Mouse (Mus musculus): ENCODE results near the gene Bean1. TPM values are rescaled to one million over a fixed set of nuclear protein-coding genes. Genes with fewer than 3 reads are reported as not detected.
"Not testable (repeated sequence)": the region's sequence is repeated elsewhere in the genome, so short reads cannot be mapped to it uniquely, and the experiment has no call there.

The Bean1 gene
- polyA plus RNA-seq, 1 experiment from 2014 or later = 0.47 TPM

DNA sequence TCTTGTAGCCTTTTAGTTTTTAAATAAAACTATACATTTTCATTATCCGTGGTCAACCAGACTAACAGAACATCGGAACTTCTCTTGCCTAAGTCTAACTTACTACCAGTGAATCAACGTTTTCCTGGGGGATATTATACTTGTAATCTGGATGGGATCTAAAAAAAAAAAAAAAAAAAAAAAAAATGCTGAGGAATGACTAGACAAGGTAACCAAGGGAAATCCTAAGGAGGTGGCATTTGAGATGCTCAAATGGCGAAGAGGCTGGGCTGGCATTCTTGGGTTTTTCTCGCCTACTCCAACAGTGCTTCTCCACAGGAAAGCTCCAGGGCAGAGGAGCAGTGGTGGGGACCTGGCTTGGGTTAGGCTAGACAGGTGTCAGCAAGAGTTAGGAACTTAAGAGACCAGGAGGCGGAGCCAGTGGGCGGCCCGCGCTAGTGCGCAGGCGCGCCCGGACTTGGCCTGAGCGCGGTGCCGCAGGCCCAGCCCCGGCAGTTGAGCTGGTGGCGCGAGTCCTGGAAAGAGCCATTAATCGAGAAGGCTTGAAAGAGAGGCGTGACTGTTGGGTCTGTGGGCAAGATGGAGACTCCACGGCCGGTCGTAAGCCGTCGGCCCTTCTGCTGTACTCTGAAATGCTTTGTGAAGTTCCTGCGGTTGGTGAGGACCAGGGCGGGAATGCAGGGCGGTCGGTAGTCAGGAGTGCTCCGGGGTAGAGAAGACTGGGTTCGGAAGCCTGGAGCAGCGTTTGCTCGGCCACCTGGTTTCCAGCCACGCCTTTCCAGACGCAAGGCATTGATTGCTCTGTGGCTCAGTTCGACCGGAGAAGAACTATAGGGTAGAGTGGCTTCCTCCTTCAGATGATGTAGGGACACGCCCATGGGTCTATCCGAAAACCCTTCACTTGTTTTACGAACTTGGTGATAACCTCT, 80.5 kb downstream of the Bean1 start, which contains the start of gene Cklf:
TSS of gene Cklf (plus strand) at position 423 of the 929 bp plus-strand sequence.
- TF ChIP-seq EP300 (IDR thresholded peaks at IDR 0.05) (no peak), CTCF (IDR thresholded peaks at IDR 0.05) (peak; percentile 50)
- Histone ChIP-seq H3K4me3 (ENCODE audit: low read depth, low read length) (peak within 1 kb of the TSS; percentile 64), H3K27ac (ENCODE audit: low read length) (peak within 1 kb of the TSS; percentile 51), H3K27me3 (replicated peaks; ENCODE audit: insufficient read depth, low read length) (no peaks in the 10 kb centered on the region), H3K9ac (replicated peaks; ENCODE audit: low read depth) (peak within 1 kb of the TSS; percentile 48), H3K4me2 (replicated peaks; ENCODE audit: low read depth, low read length) (peak within 1 kb of the TSS; percentile 87), H3K9me3 (ENCODE audit: low read length) (no peaks in the 10 kb centered on the region), H3K36me3 (ENCODE audit: insufficient read depth, low read length) (no peaks in the 10 kb centered on the region), H3K4me1 (ENCODE audit: insufficient read depth, low read depth, low read length) (peaks cover 4% of the 10 kb centered on the region; the same call in 1 of the 2 replicates)
- WGBS = 3% methylated on average over 41 of the region's 41 CpGs
- DNase-seq (ENCODE audit: low spot score) (peak; percentile 95), ATAC-seq (peak; percentile 81)

DNA sequence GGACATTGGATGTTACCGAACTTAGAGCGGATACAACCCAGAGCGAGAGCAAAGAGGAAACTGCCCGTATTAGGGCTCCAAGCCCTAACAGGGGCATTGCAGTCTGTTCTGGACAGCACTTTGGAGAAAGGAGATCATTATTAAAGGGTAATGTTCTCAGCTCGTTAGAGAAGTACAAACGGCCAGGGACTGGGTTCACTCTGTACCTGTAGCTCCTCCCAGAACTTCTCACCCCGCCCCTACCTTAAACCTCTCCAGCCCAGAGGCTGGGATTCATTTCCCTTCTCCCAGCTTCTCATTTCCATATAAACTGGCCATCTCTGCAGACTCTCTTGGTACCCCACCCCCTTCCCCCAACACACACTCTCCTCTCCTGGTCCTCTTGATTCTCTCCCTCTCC, 81.2 kb downstream of the Bean1 start:
- no peak overlapping the region for H3K27ac ChIP-seq (ENCODE audit: low read length)
- no peaks in the 10 kb centered on the region for H3K9me3 ChIP-seq (ENCODE audit: low read length)
- H3K4me1 ChIP-seq (ENCODE audit: insufficient read depth, low read depth, low read length) = peaks cover 4% of the 10 kb centered on the region; the same call in 1 of the 2 replicates
- H3K27me3 ChIP-seq (replicated peaks; ENCODE audit: insufficient read depth, low read length) = no peaks in the 10 kb centered on the region
- TF ChIP-seq EP300 (IDR thresholded peaks at IDR 0.05) = no peak
- no peak for TF ChIP-seq CTCF (IDR thresholded peaks at IDR 0.05)
- peak overlapping the region; percentile 48; the same call in 1 of the 2 replicates for H3K9ac ChIP-seq (replicated peaks; ENCODE audit: low read depth)
- H3K4me3 ChIP-seq (ENCODE audit: low read depth, low read length) = peak overlapping the region; percentile 64
- peak overlapping the region; percentile 87 for H3K4me2 ChIP-seq (replicated peaks; ENCODE audit: low read depth, low read length)
- peak; percentile 54 for DNase-seq (ENCODE audit: low spot score)
- no peak for ATAC-seq
- no peaks in the 10 kb centered on the region for H3K36me3 ChIP-seq (ENCODE audit: insufficient read depth, low read length)
- WGBS = under 1% methylated on average over 7 of the region's 7 CpGs

DNA sequence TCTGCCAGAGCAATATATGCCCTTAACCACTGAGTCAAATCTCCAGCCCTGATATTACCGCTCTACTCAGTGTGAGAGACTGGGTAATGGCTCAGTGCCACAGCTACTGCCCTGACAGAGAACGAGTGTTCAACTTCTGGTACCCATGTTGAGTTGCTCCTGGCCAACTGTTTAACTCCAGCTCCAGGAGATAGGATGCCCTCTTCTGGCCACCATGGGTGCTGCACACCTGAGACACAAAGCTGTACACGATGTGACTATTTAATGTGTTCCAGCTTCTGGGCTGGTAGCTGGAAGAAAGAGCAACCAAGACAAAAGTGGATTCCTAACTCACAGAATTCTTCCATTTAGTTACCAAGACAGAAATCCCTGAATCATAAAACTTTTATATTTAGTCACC, 82.8 kb downstream of the Bean1 start:
- Histone ChIP-seq H3K4me2 (replicated peaks; ENCODE audit: low read depth, low read length) (no peak overlapping the region), H3K9me3 (ENCODE audit: low read length) (no peaks in the 10 kb centered on the region), H3K27ac (ENCODE audit: low read length) (no peak overlapping the region), H3K9ac (replicated peaks; ENCODE audit: low read depth) (no peak overlapping the region), H3K4me1 (ENCODE audit: insufficient read depth, low read depth, low read length) (peaks cover 4% of the 10 kb centered on the region; the same call in 1 of the 2 replicates), H3K4me3 (ENCODE audit: low read depth, low read length) (no peak overlapping the region), H3K27me3 (replicated peaks; ENCODE audit: insufficient read depth, low read length) (no peaks in the 10 kb centered on the region), H3K36me3 (ENCODE audit: insufficient read depth, low read length) (peaks cover 3% of the 10 kb centered on the region; the same call in 1 of the 2 replicates)
- no peak for DNase-seq (ENCODE audit: low spot score)
- no peak for ATAC-seq
- TF ChIP-seq EP300 (IDR thresholded peaks at IDR 0.05) (no peak), CTCF (IDR thresholded peaks at IDR 0.05) (peak; percentile 59)
- 86% methylated on average over 3 of the region's 3 CpGs for whole genome bisulfite sequencing

DNA sequence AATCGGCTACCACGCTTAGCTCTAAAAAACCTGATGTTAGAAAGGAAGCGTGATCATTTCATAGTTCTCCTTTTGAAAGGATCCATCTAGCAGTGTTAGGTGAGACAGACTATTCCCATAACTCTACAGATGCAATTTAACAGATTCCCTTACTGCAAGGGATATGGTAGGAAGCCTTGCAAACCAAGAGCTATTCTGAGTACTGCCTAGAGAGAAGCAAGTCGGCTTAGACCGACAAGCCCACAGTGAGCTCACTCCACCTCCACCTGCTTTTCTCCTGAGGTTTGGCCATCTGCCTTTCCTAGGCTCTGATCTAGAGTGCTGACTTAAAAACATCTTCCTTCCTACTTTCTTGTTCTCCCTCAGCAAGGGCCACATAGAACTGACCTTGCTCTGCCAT, 91.6 kb downstream of the Bean1 start:
- H3K4me2 ChIP-seq (replicated peaks; ENCODE audit: low read depth, low read length); H3K9ac ChIP-seq (replicated peaks; ENCODE audit: low read depth); H3K27ac ChIP-seq (ENCODE audit: low read length); H3K9me3 ChIP-seq (ENCODE audit: low read length); ATAC-seq; H3K27me3 ChIP-seq (replicated peaks; ENCODE audit: insufficient read depth, low read length); H3K4me1 ChIP-seq (ENCODE audit: insufficient read depth, low read depth, low read length); H3K4me3 ChIP-seq (ENCODE audit: low read depth, low read length); DNase-seq (ENCODE audit: low spot score): not testable (repeated sequence)
- H3K36me3 ChIP-seq (ENCODE audit: insufficient read depth, low read length) = peaks cover 18% of the 10 kb centered on the region; the same call in 1 of the 2 replicates
- WGBS = 96% methylated on average over 5 of the region's 5 CpGs

DNA sequence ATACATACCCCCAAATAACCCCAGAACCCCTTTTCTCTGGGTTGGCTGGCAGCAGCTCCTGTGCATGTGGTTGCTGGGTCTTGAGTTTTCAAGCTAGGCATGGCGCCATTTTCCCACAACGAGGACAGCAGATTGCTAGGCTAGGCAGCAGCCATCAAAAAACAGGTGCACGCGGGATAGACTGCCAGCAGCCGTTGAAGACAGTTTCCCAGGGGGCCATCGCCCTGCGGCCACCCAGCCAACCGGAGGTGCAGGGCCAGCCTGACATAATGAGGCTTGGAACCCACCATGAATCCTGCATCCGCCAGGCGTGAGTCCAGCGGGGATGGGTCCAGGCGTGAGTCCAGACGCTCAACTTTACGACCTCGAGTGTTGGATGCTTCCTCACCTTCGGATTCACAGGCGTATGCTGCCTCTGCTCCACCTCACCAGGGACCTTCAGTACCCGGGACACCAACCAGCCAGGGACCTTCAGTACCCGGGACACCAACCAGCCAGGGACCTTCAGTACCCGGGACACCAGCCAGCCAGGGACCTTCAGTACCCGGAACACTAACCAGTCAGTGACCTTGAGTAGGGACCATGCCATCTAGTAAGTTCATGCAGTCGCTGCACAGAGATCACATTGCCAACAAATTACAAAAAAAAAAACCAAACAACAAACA, 94.2 kb downstream of the Bean1 start:
- H3K4me1 ChIP-seq (ENCODE audit: insufficient read depth, low read depth, low read length); H3K4me3 ChIP-seq (ENCODE audit: low read depth, low read length); H3K27ac ChIP-seq (ENCODE audit: low read length); ATAC-seq; H3K9me3 ChIP-seq (ENCODE audit: low read length); H3K36me3 ChIP-seq (ENCODE audit: insufficient read depth, low read length); DNase-seq (ENCODE audit: low spot score); H3K9ac ChIP-seq (replicated peaks; ENCODE audit: low read depth); H3K4me2 ChIP-seq (replicated peaks; ENCODE audit: low read depth, low read length); H3K27me3 ChIP-seq (replicated peaks; ENCODE audit: insufficient read depth, low read length): not testable (repeated sequence)
- 98% methylated on average over 22 of the region's 22 CpGs for WGBS

DNA sequence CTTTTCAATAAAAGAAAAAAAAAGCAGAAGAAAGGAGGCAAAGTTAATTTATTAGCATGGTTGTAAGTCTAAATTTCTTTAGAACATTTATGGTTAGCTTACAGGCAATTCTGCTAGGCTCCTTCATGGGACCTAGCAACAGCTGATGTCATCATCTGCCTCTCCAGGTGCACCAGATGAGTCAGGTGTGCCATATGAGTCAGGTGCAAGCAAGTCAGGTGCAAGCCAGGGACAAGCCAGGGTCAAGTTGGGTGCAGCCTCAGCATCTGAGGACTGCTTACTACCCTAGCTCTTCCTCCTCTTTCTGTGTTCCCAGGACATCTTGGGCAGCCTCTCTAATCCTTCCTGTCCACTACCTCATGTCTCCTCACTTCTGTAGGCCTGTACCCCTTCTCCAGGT, 98.1 kb downstream of the Bean1 start:
- DNase-seq (ENCODE audit: low spot score) (no peak), ATAC-seq (no peak)
- Histone ChIP-seq H3K4me2 (replicated peaks; ENCODE audit: low read depth, low read length) (no peak overlapping the region), H3K27me3 (replicated peaks; ENCODE audit: insufficient read depth, low read length) (no peaks in the 10 kb centered on the region), H3K9me3 (ENCODE audit: low read length) (no peaks in the 10 kb centered on the region), H3K36me3 (ENCODE audit: insufficient read depth, low read length) (peaks cover 5% of the 10 kb centered on the region; the same call in 1 of the 2 replicates), H3K9ac (replicated peaks; ENCODE audit: low read depth) (no peak overlapping the region), H3K4me3 (ENCODE audit: low read depth, low read length) (no peak overlapping the region), H3K4me1 (ENCODE audit: insufficient read depth, low read depth, low read length) (no peaks in the 10 kb centered on the region), H3K27ac (ENCODE audit: low read length) (no peak overlapping the region)
- no peak for TF ChIP-seq EP300 (IDR thresholded peaks at IDR 0.05)
- TF ChIP-seq CTCF (IDR thresholded peaks at IDR 0.05) = no peak

Other genes starting within 250 kb of the Bean1 start
- 99.0 and 100 TPM in 2 replicates for gene Cdh5, start 68.8 kb upstream of the Bean1 start, polyA plus RNA-seq (2015; fragmentation: Nextera tagmentation; extraction: Ambion mirVana)
- gene Tk2, start 78.1 kb downstream of the Bean1 start, polyA plus RNA-seq (2015; fragmentation: Nextera tagmentation; extraction: Ambion mirVana) = 16.8 and 17.7 TPM in 2 replicates
- gene Cklf, start 80.4 kb downstream of the Bean1 start, polyA plus RNA-seq (2015; fragmentation: Nextera tagmentation; extraction: Ambion mirVana) = 29.2 and 33.2 TPM in 2 replicates
- not detected in 2 replicates for gene Cmtm2a, start 122.7 kb downstream of the Bean1 start, polyA plus RNA-seq (2015; fragmentation: Nextera tagmentation; extraction: Ambion mirVana)
- not detected in 2 replicates for gene Gm45711, start 139.6 kb downstream of the Bean1 start, polyA plus RNA-seq (2015; fragmentation: Nextera tagmentation; extraction: Ambion mirVana)
- not detected in 2 replicates for gene Cmtm1, start 139.7 kb downstream of the Bean1 start, polyA plus RNA-seq (2015; fragmentation: Nextera tagmentation; extraction: Ambion mirVana)
- gene Gm11020, start 151.1 kb downstream of the Bean1 start, polyA plus RNA-seq (2015; fragmentation: Nextera tagmentation; extraction: Ambion mirVana) = not detected in 2 replicates
- not detected in 2 replicates for gene Cmtm2b, start 151.8 kb downstream of the Bean1 start, polyA plus RNA-seq (2015; fragmentation: Nextera tagmentation; extraction: Ambion mirVana)
- gene Cmtm3, start 169.0 kb downstream of the Bean1 start, polyA plus RNA-seq (2015; fragmentation: Nextera tagmentation; extraction: Ambion mirVana) = 98.3 and 117 TPM in 2 replicates
- gene Cmtm4, start 225.4 kb downstream of the Bean1 start, polyA plus RNA-seq (2015; fragmentation: Nextera tagmentation; extraction: Ambion mirVana) = 3.5 TPM in 2 replicates

All from lung, postnatal 0 days (tissue).